Mouse (Mus musculus): ENCODE results near the gene Pitpnc1.
"Not testable (repeated sequence)": the region's sequence is repeated elsewhere in the genome, so short reads cannot be mapped to it uniquely, and the experiment has no call there.

- not testable (repeated sequence) for TF ChIP-seq CTCF, POLR2A (IDR thresholded peaks at IDR 0.05; ENCODE audit: insufficient read depth, low read depth, low read length)
Observed at GRCm38 (mm10) chr11:107504364-107504763, 33.9 kb upstream of the Pitpnc1 start.
